Mouse (Mus musculus): Measurements from ENCODE around the gene Gm11562. TPM values are rescaled to one million over a fixed set of nuclear protein-coding genes. Genes with fewer than 3 reads are reported as not detected.
"Not testable (repeated sequence)": the region's sequence is repeated elsewhere in the genome, so short reads cannot be mapped to it uniquely, and the experiment has no call there.

Gm11562 gene
- polyA plus RNA-seq (2015; fragmentation: Nextera tagmentation; extraction: Ambion mirVana), result not detected in 2 replicates

DNA sequence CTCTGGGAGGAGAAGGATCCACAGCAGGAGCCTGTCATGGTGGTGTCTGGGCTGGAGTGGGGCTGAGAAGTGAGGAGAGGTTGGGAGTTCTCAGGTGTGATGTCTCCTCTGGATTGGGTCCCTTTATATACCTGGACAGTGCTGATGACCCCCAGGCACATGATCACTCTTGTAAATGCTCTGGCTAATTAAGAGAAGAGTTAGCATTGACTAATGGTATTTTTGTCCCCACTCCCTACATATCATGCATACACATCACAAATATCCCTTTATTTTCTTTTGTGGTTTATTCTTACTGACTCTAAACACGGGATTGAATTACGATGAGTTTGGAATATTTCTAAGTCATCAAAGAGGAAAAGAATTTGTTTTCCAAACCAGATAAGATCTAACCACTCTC is at the start of gene Gm11562:
Gene Gm11562 (minus strand): TSS at position 101 of the 400 bp plus-strand sequence.
- Histone ChIP-seq H3K9ac (no peak within 1 kb of the TSS), H3K36me3 (no peaks in the 10 kb centered on the region), H3K9me3 (no peaks in the 10 kb centered on the region), H3K27ac (replicated peaks) (no peak within 1 kb of the TSS), H3K27me3 (no peaks in the 10 kb centered on the region), H3K4me2 (no peak within 1 kb of the TSS), H3K4me1 (replicated peaks) (no peaks in the 10 kb centered on the region), H3K4me3 (no peak within 1 kb of the TSS)
- no peak for ATAC-seq (ENCODE audit: low read depth)
- WGBS, result 91% methylated on average over 2 of the region's 2 CpGs

DNA sequence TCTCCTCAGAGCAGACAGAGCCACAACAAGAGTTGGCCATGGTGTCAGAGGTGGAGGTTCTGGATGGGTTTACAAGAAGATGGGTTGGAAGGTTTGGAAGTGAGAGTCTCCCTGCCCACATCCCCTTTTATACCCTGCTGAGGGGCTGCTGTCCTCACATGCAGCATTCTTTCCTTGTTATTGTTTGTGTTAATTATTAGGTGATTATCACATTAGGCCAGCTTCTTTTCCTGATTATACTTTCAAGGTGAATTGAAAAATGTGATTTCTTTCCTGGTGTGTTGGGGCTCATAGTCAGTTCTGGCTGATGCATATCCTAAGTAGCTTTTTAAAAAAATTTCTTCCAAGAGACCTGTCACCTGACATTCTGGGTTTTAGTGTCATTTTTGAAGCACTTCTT is 45.6 kb upstream of the Gm11562 start, which contains the start of gene Krtap4-6:
Gene Krtap4-6 (minus strand): TSS at position 101 of the 400 bp plus-strand sequence.
- no peak for ATAC-seq (ENCODE audit: low read depth)
- Histone ChIP-seq H3K4me1 (replicated peaks) (no peaks in the 10 kb centered on the region), H3K9ac (no peak within 1 kb of the TSS), H3K4me2 (no peak within 1 kb of the TSS), H3K27me3 (no peaks in the 10 kb centered on the region), H3K4me3 (no peak within 1 kb of the TSS), H3K9me3 (no peaks in the 10 kb centered on the region), H3K36me3 (no peaks in the 10 kb centered on the region), H3K27ac (replicated peaks) (no peak within 1 kb of the TSS)

DNA sequence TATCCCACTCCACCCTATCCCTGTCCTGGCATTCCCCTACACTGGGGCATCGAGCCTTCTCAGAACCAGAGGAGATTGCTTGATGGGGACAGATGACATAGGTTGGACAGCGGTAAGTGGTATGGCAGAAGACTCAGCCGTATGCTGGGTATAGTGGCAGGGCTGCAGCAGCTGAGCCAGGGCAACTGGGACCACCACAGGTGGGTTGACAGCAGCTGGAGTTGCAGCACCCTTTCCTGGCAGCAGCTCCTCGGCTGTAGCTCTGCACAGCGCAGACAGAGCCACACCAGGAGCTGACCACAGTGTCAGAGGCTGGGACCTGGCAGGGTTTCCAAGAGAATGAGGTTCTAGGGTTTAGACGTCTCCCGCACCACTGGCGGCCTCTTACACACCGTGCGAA is 42.6 kb upstream of the Gm11562 start:
- no peaks in the 10 kb centered on the region for H3K4me1 ChIP-seq (replicated peaks)
- no peak overlapping the region for H3K9ac ChIP-seq
- no peaks in the 10 kb centered on the region for H3K9me3 ChIP-seq
- no peaks in the 10 kb centered on the region for H3K36me3 ChIP-seq
- no peaks in the 10 kb centered on the region for H3K27me3 ChIP-seq
- 86% methylated on average over 10 of the region's 10 CpGs for WGBS
- no peak for ATAC-seq (ENCODE audit: low read depth)
- H3K27ac ChIP-seq (replicated peaks), result no peak overlapping the region
- H3K4me2 ChIP-seq, result no peak overlapping the region
- H3K4me3 ChIP-seq, result no peak overlapping the region

DNA sequence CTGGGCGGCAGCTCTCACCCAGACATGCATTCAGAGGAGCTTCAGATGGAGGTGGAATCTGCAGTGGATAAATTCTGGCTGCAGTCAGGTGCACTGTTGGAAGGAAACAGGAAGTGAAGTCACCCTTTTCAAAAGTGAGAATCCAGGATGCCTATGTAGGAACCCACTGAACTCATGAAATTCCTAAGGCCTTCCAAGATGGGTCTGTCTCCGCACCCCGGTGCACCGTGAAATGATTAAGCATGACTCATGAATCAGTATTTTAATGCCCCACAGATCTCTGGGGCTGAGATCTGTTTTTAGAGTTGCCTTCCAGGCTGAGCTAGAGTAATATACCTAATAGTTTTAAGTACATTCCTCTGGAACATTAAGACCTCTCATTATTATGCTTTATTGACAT is 39.0 kb upstream of the Gm11562 start:
- ATAC-seq (ENCODE audit: low read depth), result no peak

DNA sequence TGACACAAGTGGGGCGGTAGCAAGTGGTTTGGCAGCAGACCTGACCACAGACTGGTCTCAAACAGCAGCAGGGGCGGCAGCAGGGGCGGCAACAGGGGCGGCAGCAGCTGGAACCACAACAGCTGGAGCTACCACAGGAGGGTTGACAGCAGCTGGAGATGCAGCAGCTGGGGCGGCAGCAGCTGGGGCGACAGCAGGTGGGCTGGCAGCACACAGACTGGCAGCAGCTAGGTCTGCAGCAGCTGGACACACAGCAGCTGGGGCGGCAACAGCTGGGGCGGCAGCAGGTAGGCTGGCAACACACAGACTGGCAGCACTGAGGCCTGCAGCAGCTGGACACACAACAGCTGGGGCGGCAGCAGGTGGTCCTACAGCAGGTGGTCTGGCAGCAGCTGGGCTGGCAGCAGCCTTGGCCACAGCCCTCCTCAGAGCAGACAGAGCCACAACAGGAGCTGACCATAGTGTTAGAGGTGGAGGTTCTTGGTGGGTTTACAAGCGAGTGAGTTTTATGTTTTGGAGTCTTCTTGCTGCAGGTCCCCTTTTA is 38.3 kb upstream of the Gm11562 start, which contains the start of gene Gm11563:
Gene Gm11563 (minus strand): TSS at position 494 of the 544 bp plus-strand sequence.
- not testable (repeated sequence) for H3K9ac ChIP-seq; H3K4me1 ChIP-seq (replicated peaks); H3K9me3 ChIP-seq; H3K4me2 ChIP-seq; H3K4me3 ChIP-seq; H3K27me3 ChIP-seq; H3K36me3 ChIP-seq; H3K27ac ChIP-seq (replicated peaks); ATAC-seq (ENCODE audit: low read depth)
- WGBS, result 57% methylated on average over 10 of the region's 10 CpGs

More for the DNA sequence above, 39.0 kb upstream of the Gm11562 start:
- Histone ChIP-seq H3K4me1 (replicated peaks) (no peaks in the 10 kb centered on the region), H3K9me3 (no peaks in the 10 kb centered on the region), H3K27ac (replicated peaks) (no peak overlapping the region), H3K9ac (no peak overlapping the region), H3K36me3 (no peaks in the 10 kb centered on the region), H3K27me3 (no peaks in the 10 kb centered on the region), H3K4me2 (no peak overlapping the region), H3K4me3 (no peak overlapping the region)
- 77% methylated on average over 4 of the region's 4 CpGs for WGBS

DNA sequence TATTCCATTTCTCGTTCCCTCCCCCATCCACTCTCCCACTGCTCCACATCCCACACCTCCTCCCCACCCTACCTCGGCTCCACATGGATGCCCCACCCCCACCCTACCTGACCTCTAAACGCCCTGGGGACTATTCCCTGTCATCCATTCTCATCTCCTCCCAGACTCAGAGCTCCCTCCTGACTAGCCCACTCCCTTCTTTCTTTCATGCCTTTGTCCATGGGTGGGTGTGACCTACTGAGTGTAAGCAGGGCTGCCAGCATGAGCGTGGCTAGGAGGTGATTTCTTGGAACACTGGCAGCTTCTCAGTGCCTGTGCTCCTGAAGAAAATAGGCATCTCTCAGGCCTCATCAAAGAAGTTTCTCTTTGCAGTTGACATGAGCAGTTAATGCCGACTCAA is 36.8 kb upstream of the Gm11562 start:
- Histone ChIP-seq H3K4me2 (no peak overlapping the region), H3K27ac (replicated peaks) (no peak overlapping the region), H3K4me1 (replicated peaks) (no peaks in the 10 kb centered on the region), H3K9ac (no peak overlapping the region), H3K4me3 (no peak overlapping the region), H3K36me3 (no peaks in the 10 kb centered on the region), H3K9me3 (no peaks in the 10 kb centered on the region), H3K27me3 (no peaks in the 10 kb centered on the region)
- 40% methylated on average over 5 of the region's 5 CpGs for WGBS
- ATAC-seq (ENCODE audit: low read depth), result no peak

DNA sequence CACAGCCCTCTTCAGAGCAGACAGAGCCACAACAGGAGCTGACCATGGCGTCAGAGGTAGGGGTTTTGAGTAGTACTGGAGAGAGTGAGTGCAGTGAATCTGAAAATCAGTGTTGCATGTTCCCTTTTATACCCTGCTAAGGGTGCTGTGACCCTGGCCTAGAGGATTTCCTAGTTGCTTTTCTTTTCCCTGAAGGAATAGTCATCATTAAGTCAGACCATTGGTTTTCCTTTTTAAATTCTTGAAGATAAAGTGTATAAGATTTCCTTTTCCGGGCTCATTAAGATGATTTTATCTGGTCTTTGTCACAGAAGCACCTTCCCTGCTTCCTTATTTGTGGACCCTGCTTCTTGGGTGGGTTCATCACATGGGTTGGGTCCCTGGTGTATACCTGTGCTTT is 29.9 kb upstream of the Gm11562 start, which contains the start of gene Gm11555:
Gene Gm11555 (minus strand): TSS at position 101 of the 400 bp plus-strand sequence.
- Histone ChIP-seq H3K27ac (replicated peaks) (no peak within 1 kb of the TSS), H3K9ac (no peak within 1 kb of the TSS), H3K4me2 (no peak within 1 kb of the TSS), H3K9me3 (no peaks in the 10 kb centered on the region), H3K4me3 (no peak within 1 kb of the TSS), H3K27me3 (no peaks in the 10 kb centered on the region), H3K36me3 (no peaks in the 10 kb centered on the region), H3K4me1 (replicated peaks) (no peaks in the 10 kb centered on the region)
- no peak for ATAC-seq (ENCODE audit: low read depth)
- WGBS, result 82% methylated on average over 2 of the region's 2 CpGs

DNA sequence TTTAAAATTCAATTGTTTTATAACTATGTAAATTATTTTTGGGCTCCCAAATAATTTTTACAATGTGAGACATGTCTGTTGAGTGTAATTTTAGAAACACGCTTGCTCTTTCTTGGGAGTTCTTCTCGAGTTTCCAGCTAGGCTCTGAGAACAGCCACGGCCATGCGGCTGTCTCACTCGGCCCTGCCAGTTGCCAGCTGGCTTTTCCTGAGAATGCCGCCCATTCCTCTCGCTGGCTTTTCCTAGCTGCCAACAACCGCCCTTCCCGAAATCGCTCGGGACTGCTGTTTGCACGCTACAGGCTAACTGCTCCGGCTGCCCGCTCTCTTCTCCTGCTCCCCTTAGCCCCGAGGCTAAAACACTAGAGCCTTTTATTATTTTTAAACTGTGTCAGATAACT is 26.2 kb upstream of the Gm11562 start:
- no peak overlapping the region for H3K9ac ChIP-seq
- no peak overlapping the region for H3K4me3 ChIP-seq
- no peaks in the 10 kb centered on the region for H3K4me1 ChIP-seq (replicated peaks)
- no peak overlapping the region for H3K4me2 ChIP-seq
- no peaks in the 10 kb centered on the region for H3K27me3 ChIP-seq
- no peak overlapping the region for H3K27ac ChIP-seq (replicated peaks)
- ATAC-seq (ENCODE audit: low read depth), result no peak
- no peaks in the 10 kb centered on the region for H3K9me3 ChIP-seq
- 90% methylated on average over 15 of the region's 15 CpGs for WGBS
- H3K36me3 ChIP-seq, result no peaks in the 10 kb centered on the region

DNA sequence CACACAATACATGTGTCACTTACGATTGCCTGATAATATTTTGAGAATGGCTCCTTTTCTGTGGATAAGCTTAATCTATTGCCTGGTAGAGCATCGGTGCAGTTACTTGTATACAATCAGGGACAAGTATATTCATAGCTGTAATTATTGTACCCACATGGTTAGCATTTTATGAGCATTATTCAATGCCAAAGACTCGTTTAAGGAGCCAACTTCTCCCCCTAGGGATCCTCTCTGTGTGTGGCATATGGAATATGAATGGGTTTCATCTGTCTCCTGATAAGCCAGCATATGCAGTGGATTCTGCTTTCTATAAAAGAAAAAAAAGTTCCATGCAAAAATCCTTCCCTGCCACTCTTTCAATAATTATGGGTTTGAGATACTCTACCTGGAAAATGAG is 24.1 kb upstream of the Gm11562 start:
- H3K4me3 ChIP-seq, result no peak overlapping the region
- H3K4me1 ChIP-seq (replicated peaks), result no peaks in the 10 kb centered on the region
- H3K9me3 ChIP-seq, result no peaks in the 10 kb centered on the region
- no peaks in the 10 kb centered on the region for H3K36me3 ChIP-seq
- H3K4me2 ChIP-seq, result no peak overlapping the region
- no peak overlapping the region for H3K9ac ChIP-seq
- H3K27me3 ChIP-seq, result no peaks in the 10 kb centered on the region
- WGBS, result 60% methylated on average over 3 of the region's 3 CpGs
- no peak for ATAC-seq (ENCODE audit: low read depth)
- no peak overlapping the region for H3K27ac ChIP-seq (replicated peaks)

DNA sequence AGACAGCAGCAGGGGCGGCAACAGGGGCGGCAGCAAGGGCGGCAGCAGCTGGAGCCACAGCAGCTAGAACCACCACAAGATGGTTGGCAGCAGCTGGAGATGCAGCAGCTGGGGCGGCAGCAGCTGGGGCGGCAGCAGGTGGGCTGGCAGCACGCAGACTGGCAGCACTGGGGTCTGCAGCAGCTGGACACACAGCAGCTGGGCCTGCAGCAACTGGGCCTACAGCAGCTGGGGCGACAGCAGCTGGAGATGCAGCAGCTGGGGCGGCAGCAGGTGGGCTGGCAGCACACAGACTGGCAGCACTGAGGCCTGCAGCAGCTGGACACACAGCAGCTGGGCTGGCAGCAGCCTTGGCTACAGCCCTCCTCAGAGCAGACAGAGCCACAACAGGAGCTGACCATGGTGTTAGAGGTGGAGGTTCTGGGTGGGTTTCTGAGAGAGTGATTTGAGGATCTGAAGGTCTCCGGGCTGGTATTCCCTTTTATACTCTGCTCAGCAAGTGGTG is 23.5 kb upstream of the Gm11562 start, which contains the start of gene Krtap4-7:
Gene Krtap4-7 (minus strand): TSS at position 455 of the 505 bp plus-strand sequence.
- not testable (repeated sequence) for H3K36me3 ChIP-seq; H3K27ac ChIP-seq (replicated peaks); H3K27me3 ChIP-seq; H3K4me3 ChIP-seq; H3K4me2 ChIP-seq; ATAC-seq (ENCODE audit: low read depth); H3K9ac ChIP-seq; H3K4me1 ChIP-seq (replicated peaks); H3K9me3 ChIP-seq
- 83% methylated on average over 9 of the region's 9 CpGs for WGBS

DNA sequence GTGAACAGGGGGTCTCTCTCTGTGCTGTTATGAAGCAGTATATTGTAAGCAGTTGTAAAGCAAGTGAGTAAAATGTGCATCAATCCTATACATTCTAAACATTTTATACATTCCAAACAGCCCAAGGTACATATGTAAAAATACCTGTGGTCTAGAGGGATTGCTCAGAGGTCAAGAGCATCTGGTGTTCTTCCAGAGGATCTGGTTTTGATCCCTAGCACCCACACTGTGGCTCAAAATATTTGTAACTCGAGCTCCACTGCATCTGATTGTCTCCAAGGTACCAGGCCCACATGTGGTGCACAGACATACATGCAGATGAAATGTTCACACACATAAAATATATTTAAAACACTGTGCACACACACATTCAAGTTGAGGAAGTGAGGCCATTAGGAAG is 20.7 kb upstream of the Gm11562 start:
- no peak overlapping the region for H3K4me3 ChIP-seq
- ATAC-seq (ENCODE audit: low read depth), result no peak
- H3K4me2 ChIP-seq, result no peak overlapping the region
- H3K9ac ChIP-seq, result no peak overlapping the region
- no peaks in the 10 kb centered on the region for H3K9me3 ChIP-seq
- no peaks in the 10 kb centered on the region for H3K36me3 ChIP-seq
- WGBS, result 42% methylated on average over 1 of the region's 1 CpGs
- H3K4me1 ChIP-seq (replicated peaks), result no peaks in the 10 kb centered on the region
- H3K27ac ChIP-seq (replicated peaks), result no peak overlapping the region
- H3K27me3 ChIP-seq, result no peaks in the 10 kb centered on the region

DNA sequence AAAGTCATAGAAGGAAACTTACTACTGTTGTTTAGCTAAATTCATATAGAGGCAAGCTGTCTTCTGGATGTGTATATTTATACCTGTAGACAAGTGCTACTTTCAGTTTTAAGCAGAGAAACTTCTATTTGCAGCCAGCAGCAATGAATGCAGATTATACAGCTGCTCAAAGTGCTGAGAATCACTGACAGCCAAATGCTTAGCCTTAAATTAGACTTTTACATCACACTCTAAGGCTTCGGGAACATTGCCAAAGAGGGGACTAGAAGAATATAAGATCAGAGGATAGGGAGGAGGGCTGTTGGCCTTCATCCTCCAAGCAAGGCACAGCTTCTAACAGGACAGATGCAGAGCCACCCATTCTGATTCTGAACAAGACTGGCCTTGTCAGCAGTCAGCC is 16.9 kb upstream of the Gm11562 start:
- WGBS, result 77% methylated on average over 1 of the region's 1 CpGs

DNA sequence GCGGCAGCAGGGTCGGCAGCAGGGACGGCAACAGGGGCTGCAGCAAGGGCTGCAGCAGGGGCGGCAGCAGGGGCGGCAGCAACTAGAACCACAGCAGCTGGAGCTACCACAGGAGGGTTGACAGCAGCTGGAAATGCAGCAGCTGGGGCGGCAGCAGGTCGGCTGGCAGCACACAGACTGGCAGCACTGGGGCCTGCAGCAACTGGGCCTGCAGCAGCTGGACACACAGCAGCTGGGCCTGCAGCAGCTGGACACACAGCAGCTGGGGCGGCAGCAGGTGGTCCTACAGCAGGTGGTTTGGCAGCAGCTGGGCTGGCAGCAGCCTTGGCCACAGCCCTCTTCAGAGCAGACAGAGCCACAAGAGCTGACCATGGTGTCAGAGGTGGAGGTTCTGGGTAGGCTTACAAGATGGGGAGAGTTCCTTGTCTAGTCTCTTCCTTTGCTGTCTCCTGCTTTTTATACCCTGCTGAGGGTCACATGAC is 14.5 kb upstream of the Gm11562 start, which contains the start of gene Krtap4-2:
Gene Krtap4-2 (minus strand): TSS at position 432 of the 482 bp plus-strand sequence.
- no peaks in the 10 kb centered on the region for H3K4me1 ChIP-seq (replicated peaks)
- H3K4me2 ChIP-seq, result no peak within 1 kb of the TSS
- H3K9me3 ChIP-seq, result no peaks in the 10 kb centered on the region
- H3K27me3 ChIP-seq, result no peaks in the 10 kb centered on the region
- no peak within 1 kb of the TSS for H3K4me3 ChIP-seq
- H3K9ac ChIP-seq, result no peak within 1 kb of the TSS
- no peaks in the 10 kb centered on the region for H3K36me3 ChIP-seq
- WGBS, result 43% methylated on average over 8 of the region's 8 CpGs
- no peak within 1 kb of the TSS for H3K27ac ChIP-seq (replicated peaks)
- ATAC-seq (ENCODE audit: low read depth), result no peak

More for the DNA sequence above, 16.9 kb upstream of the Gm11562 start:
- Histone ChIP-seq H3K27me3 (no peaks in the 10 kb centered on the region), H3K4me2 (no peak overlapping the region), H3K4me3 (no peak overlapping the region), H3K4me1 (replicated peaks) (no peaks in the 10 kb centered on the region), H3K9me3 (no peaks in the 10 kb centered on the region), H3K9ac (no peak overlapping the region), H3K36me3 (no peaks in the 10 kb centered on the region), H3K27ac (replicated peaks) (no peak overlapping the region)
- no peak for ATAC-seq (ENCODE audit: low read depth)

Data from neural tube, embryonic 13.5 days (tissue).